Mouse (Mus musculus): ENCODE results near the gene Dgcr6. TPM values are rescaled to one million over a fixed set of nuclear protein-coding genes. Genes with fewer than 3 reads are reported as not detected.

Dgcr6 gene
- polyA plus RNA-seq, 2 experiments = 69.0 to 110 TPM

DNA sequence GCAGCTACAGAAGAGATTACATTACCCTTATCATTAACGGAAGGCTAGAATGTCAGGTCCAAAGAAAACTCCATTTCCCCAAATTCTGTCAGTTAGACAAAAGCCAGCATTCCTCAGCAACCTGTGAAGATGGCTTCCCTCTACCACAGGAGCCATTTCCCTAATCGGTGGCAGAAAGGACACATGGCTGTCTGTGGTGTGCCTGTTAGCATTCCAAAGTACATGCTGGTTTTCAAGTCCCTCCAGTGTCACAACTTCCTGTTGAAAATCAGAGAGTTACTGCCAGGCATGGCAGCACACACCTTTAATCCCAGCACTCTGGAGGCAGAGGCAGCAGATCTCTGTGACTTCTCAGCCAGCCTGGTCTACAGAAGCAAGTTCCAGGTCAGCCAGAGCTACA, 3.6 kb downstream of the Dgcr6 start:
- no peak for TF ChIP-seq POLR2A (IDR thresholded peaks at IDR 0.05; ENCODE audit: borderline replicate concordance, extremely low read depth, insufficient read depth, insufficient read length)
- no peak overlapping the region for H3K4me2 ChIP-seq (replicated peaks; ENCODE audit: low read depth, low read length, severe bottlenecking)
- no peak overlapping the region for H3K27ac ChIP-seq (replicated peaks; ENCODE audit: low read depth, low read length)
- no peak for ATAC-seq (ENCODE audit: low FRiP score, low read depth)
- H3K4me3 ChIP-seq (replicated peaks; ENCODE audit: low read length) = no peak overlapping the region
- WGBS = 53% methylated on average over 2 of the region's 2 CpGs
- H3K4me1 ChIP-seq (ENCODE audit: control insufficient read depth, insufficient read depth, low read length) = no peaks in the 10 kb centered on the region
- H3K27me3 ChIP-seq (ENCODE audit: control insufficient read depth, insufficient read depth, low read length) = no peaks in the 10 kb centered on the region
- H3K36me3 ChIP-seq (ENCODE audit: control insufficient read depth, insufficient read depth, low read length) = no peaks in the 10 kb centered on the region
- H3K9me3 ChIP-seq (ENCODE audit: control insufficient read depth, low read length) = no peaks in the 10 kb centered on the region
- H3K9ac ChIP-seq (ENCODE audit: low read depth, low read length, severe bottlenecking) = no peak overlapping the region
- DNase-seq (ENCODE audit: low spot score) = no peak

- Histone ChIP-seq H3K9me3 (ENCODE audit: control insufficient read depth, low read length) (no peaks in the 10 kb centered on the region), H3K4me2 (replicated peaks; ENCODE audit: low read depth, low read length, severe bottlenecking) (no peak overlapping the region), H3K27me3 (ENCODE audit: control insufficient read depth, insufficient read depth, low read length) (no peaks in the 10 kb centered on the region), H3K4me1 (ENCODE audit: control insufficient read depth, insufficient read depth, low read length) (no peaks in the 10 kb centered on the region), H3K27ac (replicated peaks; ENCODE audit: low read depth, low read length) (no peak overlapping the region), H3K4me3 (replicated peaks; ENCODE audit: low read length) (no peak overlapping the region), H3K36me3 (ENCODE audit: control insufficient read depth, insufficient read depth, low read length) (no peaks in the 10 kb centered on the region), H3K9ac (ENCODE audit: low read depth, low read length, severe bottlenecking) (no peak overlapping the region)
- 75% methylated on average over 6 of the region's 6 CpGs for WGBS
- DNase-seq (ENCODE audit: low spot score) (peak; percentile 14), ATAC-seq (ENCODE audit: low FRiP score, low read depth) (no peak)
- no peak for TF ChIP-seq POLR2A (IDR thresholded peaks at IDR 0.05; ENCODE audit: borderline replicate concordance, extremely low read depth, insufficient read depth, insufficient read length)
These were observed 5.7 kb downstream of the Dgcr6 start for GRCm38 (mm10) chr16:18058331-18058731.

GRCm38 (mm10) chr16:18059243-18059642, 6.6 kb downstream of the Dgcr6 start:
- ATAC-seq (ENCODE audit: low FRiP score, low read depth) = no peak
- Histone ChIP-seq H3K9me3 (ENCODE audit: control insufficient read depth, low read length) (no peaks in the 10 kb centered on the region), H3K9ac (ENCODE audit: low read depth, low read length, severe bottlenecking) (no peak overlapping the region), H3K4me1 (ENCODE audit: control insufficient read depth, insufficient read depth, low read length) (no peaks in the 10 kb centered on the region), H3K27me3 (ENCODE audit: control insufficient read depth, insufficient read depth, low read length) (no peaks in the 10 kb centered on the region), H3K4me2 (replicated peaks; ENCODE audit: low read depth, low read length, severe bottlenecking) (no peak overlapping the region), H3K27ac (replicated peaks; ENCODE audit: low read depth, low read length) (no peak overlapping the region), H3K4me3 (replicated peaks; ENCODE audit: low read length) (no peak overlapping the region), H3K36me3 (ENCODE audit: control insufficient read depth, insufficient read depth, low read length) (no peaks in the 10 kb centered on the region)
- TF ChIP-seq POLR2A (IDR thresholded peaks at IDR 0.05; ENCODE audit: borderline replicate concordance, extremely low read depth, insufficient read depth, insufficient read length) = no peak
- no peak for DNase-seq (ENCODE audit: low spot score)
- WGBS = 74% methylated on average over 10 of the region's 10 CpGs

DNA sequence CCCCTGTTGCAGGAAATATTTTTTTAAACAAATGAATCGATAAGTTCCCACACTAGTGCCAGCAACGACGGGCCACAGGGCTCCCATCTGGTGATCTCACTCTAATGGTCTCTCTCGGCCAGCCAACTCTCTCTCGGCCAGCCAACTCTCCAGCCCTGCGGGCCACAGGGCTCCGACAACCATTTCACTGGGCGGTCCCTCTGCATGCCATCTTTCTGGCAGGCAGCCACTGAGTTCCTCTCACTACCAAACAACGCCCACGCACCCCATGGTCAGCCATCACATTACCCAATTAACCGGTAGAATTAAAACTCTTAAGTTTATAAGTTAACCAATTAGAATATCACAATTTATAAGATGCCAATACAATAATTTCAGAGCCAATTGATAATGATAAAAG, 8.5 kb downstream of the Dgcr6 start:
- DNase-seq (ENCODE audit: low spot score) (no peak), ATAC-seq (ENCODE audit: low FRiP score, low read depth) (no peak)
- no peaks in the 10 kb centered on the region for H3K4me1 ChIP-seq (ENCODE audit: control insufficient read depth, insufficient read depth, low read length)
- no peak overlapping the region for H3K27ac ChIP-seq (replicated peaks; ENCODE audit: low read depth, low read length)
- no peak overlapping the region for H3K4me3 ChIP-seq (replicated peaks; ENCODE audit: low read length)
- WGBS = 85% methylated on average over 11 of the region's 11 CpGs
- no peak overlapping the region for H3K4me2 ChIP-seq (replicated peaks; ENCODE audit: low read depth, low read length, severe bottlenecking)
- TF ChIP-seq POLR2A (IDR thresholded peaks at IDR 0.05; ENCODE audit: borderline replicate concordance, extremely low read depth, insufficient read depth, insufficient read length) = no peak
- no peaks in the 10 kb centered on the region for H3K27me3 ChIP-seq (ENCODE audit: control insufficient read depth, insufficient read depth, low read length)
- no peak overlapping the region for H3K9ac ChIP-seq (ENCODE audit: low read depth, low read length, severe bottlenecking)
- H3K36me3 ChIP-seq (ENCODE audit: control insufficient read depth, insufficient read depth, low read length) = no peaks in the 10 kb centered on the region
- H3K9me3 ChIP-seq (ENCODE audit: control insufficient read depth, low read length) = no peaks in the 10 kb centered on the region

DNA sequence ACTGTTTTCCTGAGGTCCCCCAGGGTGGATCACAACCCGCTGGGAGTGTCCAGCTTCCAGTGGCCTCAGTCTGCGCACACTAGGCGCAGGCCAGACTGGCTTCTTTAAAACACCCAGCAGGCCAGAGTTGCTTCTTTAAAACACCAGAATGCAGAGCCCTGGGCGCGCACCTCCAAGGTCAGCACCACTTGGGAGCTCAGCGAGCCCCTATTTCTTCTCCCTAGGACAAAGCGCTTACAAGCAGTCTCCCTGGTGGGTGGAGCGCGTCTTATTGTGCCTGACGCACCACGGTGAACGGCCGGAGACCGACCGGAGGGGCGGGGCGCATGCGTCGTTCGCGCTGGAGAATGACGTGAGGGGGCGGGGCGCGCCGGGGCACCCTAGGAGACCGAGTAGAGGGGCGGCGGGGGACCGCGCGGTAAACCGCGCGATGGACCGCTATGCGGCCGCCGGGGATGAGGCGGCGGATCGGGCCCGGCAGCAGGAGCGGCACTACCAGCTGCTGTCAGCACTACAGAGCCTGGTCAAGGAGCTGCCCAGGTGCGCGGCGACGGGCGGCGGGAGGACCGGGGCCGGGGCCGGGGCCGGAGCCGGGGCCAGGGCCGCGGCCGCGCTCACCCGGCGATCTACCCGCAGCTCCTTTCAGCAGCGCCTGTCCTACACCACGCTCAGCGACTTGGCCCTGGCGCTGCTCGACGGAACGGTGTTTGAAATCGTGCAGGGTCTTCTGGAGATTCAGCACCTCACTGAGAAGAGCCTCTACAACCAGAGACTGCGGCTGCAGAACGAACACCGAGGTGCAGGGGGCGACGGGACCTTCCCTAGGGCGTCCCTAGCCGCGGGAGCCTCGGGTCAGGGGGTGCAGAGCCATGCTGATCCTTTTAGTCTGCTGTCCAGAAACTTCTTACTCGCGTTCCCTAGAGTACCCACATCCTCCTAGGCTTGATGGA, 13.7 kb downstream of the Dgcr6 start:
- ATAC-seq (ENCODE audit: low FRiP score, low read depth) = peak; percentile 98
- H3K4me1 ChIP-seq (ENCODE audit: control insufficient read depth, insufficient read depth, low read length) = peaks cover 6% of the 10 kb centered on the region

More for the DNA sequence above, 13.7 kb downstream of the Dgcr6 start:
- H3K9ac ChIP-seq (ENCODE audit: low read depth, low read length, severe bottlenecking) = peak overlapping the region; percentile 74
- peak overlapping the region; percentile 87 for H3K27ac ChIP-seq (replicated peaks; ENCODE audit: low read depth, low read length)
- peak overlapping the region; percentile 86 for H3K4me2 ChIP-seq (replicated peaks; ENCODE audit: low read depth, low read length, severe bottlenecking)
- peak overlapping the region; percentile 79 for H3K4me3 ChIP-seq (replicated peaks; ENCODE audit: low read length)
- peak; percentile 94 for DNase-seq (ENCODE audit: low spot score)
- peak; percentile 94; the same call in 1 of the 2 replicates for TF ChIP-seq POLR2A (IDR thresholded peaks at IDR 0.05; ENCODE audit: borderline replicate concordance, extremely low read depth, insufficient read depth, insufficient read length)
- H3K9me3 ChIP-seq (ENCODE audit: control insufficient read depth, low read length) = no peaks in the 10 kb centered on the region
- H3K36me3 ChIP-seq (ENCODE audit: control insufficient read depth, insufficient read depth, low read length) = peaks cover 26% of the 10 kb centered on the region
- 2% methylated on average over 74 of the region's 81 CpGs for WGBS
- no peaks in the 10 kb centered on the region for H3K27me3 ChIP-seq (ENCODE audit: control insufficient read depth, insufficient read depth, low read length)

Measured in limb, embryonic 14.5 days (tissue).